Mouse (Mus musculus): ENCODE data around the gene Tbc1d10a.

DNA sequence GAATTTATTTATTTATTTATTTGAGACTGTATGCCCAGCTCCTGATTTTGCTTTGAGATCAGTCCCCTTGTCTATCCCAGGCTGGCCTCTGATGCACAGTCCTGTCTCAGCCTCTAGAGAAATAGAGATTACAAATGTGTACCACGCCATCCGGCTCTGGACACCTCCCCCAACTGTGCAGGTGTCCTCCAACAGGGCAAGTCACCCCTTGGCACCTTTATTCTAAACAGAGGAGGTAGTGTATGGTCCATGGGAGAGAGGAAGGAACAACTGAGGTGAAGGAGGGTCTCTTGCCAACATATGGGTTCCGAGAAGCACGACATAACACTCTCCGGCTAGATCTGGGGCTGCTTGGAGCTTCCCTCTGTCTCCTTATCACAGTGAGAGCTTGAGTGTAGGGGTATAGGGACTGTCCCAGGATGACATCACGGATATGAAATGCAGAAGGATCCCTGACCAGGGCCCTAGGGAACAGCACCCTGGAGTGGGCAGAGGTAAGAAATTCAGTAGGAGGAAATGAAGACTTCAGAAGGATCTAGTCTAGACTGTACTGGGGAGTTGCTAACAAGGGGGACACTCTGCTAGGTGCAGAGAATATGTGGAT lies 48.6 kb downstream of the Tbc1d10a start:
- TF ChIP-seq CTCF (IDR thresholded peaks at IDR 0.05; ENCODE audit: low read depth, low read length), result no peak
- TF ChIP-seq POLR2A (IDR thresholded peaks at IDR 0.05; ENCODE audit: extremely low read depth, insufficient read depth, low read length), result no peak

All from liver, adult 2 months (tissue).